Mouse (Mus musculus) lung, postnatal 4 days (tissue): ENCODE results near the gene Larp7.
A peak's percentile ranks its signal among the peaks of the same experiment; 100 is the strongest.

Source experiments
- DNase-seq, 2 experiments: peaks; one replicate each; pipeline ENCODE4 v3.0.0; 2021

Gene Larp7

DNA sequence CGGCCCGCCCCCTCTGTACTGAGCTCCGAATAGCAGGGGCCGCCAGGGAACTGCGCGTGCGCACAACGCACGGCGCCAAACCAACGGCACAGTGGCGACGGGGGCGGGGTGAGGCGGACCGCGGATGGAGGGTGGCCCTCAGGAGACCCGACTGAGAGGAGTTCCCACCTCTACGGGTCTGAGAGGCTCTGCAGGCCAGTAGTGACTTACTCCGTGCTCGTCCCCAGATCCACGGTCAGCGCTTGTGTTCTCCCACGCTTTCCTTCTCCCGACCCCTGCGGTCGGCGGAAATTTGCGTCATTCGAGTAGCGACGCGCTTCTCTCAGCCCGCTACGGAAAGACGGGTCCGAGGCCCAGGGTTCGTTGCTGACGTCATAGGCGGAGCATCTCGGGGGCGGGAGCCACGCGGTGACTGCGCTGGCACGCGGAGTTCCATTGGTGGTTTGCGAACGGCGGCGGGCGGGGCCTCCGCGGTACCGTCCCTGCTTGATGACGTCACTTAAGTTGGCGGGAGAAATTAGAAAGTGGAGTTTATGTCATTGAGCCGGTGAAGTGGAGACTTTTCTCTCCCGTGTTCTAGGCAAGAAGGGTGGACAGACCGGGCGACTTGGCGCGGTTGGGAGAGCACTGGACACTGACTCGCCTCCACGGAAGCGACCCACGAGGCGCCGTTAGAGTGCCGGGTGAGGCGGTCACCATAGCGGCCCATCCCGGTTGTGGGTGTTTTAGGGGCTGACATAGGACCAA, at the start of gene Larp7, which contains the start of gene Zgrf1:
Gene Larp7, minus strand, starts transcription at position 377 of the 747 bp plus-strand sequence.
Gene Zgrf1, plus strand, starts transcription at position 517 of the 747 bp plus-strand sequence.
- DNase-seq: peak; percentile 99

DNA sequence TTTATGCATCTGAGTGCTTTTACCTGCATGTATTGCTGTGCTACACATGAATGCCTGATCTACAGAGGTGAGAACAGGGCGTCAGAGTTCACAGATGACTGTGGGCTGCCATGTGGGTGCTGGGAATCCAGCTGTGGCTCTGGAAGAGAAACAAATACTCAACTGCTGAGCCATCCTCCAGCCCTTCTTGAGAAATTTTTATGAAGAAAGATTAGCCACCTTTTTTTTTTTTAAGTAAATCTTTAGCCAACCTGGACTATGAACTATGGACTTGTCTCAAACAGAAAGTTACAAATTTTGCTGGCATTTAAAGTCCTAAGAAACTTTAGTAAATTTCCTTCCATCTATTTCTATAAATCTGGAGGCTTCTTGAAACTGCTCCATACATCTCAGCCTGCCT, 44.0 kb upstream of the Larp7 start:
- no peak for DNase-seq

DNA sequence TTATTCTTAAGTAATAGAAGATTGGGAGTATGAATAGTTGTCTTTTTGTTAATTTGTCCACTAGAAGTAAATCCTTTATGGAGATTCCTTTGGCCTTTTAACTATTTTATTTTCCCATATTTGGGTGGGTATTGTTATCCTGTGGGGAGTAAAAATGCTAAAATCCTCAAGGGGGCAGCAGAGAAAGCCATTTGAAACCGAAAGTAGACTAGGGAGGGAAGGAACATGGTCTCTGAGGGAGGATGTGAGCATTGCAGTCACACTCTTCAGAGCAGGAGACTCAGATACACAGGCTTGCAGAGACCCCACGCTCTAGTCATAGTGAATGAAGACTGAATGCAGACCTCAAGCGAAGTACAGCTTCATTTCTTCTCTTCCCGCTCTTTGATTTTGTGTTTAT, 19.4 kb upstream of the Larp7 start:
- DNase-seq: peak in 1 of 2 experiments; percentile 67

DNA sequence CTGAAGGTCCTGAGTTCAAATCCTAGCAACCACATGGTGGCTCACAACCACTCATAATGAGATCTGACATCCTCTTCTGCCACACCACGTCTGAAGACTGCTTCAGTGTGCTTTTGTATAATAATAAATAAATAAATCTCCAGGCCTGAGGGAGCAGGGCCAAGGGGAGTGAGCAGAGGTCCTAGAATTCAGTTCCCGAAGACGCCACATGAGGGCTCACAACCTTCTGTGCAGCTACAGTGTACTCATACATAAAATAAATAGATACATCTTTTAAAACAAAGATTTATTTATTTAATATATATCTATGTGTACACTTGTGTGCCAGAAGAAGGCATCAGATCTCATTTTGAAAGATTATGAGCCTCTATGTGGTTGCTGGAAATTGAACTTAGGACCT, 12.0 kb upstream of the Larp7 start:
- DNase-seq: no peak

DNA sequence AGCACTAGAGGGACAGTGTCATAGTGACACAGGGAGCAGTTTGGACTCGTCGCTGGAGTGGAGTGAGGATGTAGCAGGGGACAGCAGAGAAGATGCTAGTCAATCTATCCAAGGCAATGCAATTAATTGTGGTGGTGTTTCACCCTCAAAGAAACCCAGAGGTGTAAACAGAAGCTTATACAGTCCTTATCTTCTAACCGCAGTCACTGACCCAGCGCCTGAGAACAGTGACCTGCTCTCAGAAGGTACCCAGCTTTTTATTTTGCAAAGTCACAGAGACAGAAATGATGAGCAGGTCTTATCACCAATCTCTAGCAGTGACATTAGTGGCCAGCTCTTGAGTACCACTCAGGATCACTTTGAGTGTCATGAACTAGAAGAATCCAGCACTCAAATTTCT, 9.8 kb upstream of the Larp7 start:
- no peak for DNase-seq

DNA sequence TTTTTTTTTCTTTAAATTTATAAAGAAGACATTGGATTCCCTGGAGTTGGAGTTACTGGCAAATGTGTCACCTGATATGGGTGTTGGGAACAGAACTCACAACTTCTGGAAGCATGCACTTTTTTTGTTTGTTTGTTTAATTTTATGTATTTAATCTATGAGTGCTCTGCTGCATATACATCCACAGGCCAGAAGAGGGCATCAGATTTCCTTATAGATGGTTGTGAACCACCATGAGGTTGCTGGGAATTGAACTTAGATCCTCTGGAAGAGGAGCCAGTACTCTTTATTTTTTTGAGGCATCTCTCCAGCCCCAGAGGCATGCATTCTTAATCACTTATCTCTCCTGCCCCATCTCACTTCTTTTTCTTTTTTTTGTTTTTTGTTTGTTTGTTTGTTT, 5.1 kb upstream of the Larp7 start:
- DNase-seq: no peak

DNA sequence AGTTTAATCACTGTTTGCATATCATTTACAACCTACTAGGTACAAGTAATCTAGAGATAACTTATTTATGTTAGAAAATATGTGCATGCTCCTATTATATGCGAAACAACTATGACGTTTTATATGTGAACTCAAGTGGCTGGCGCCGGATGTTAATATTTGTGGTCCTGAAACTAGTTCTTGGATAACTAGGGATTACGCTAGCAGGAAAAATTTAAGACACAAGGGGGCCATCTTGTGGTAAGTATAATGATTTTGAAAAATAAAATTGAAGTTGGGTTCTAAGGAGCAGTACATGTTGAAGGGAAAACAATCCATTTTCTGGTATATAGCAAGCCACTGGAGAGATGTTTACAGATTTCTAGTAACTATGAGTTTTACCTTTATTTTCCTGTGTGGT, 1.6 kb upstream of the Larp7 start:
- no peak for DNase-seq

DNA sequence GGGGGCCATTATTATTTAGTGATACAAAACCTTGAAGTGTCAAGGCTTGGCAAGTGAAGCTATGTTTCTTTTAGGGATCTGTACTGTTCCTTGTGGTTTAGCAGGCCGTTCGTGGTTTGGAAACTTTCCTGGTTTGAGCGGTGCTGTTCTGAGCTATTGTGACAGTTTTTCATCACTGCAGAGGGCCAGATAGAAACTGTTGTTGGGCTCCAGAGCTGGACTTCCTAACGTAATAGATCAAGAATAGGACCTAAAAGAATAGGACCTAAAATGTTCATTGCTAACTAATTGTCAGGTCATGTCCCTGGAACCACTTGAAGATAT, 533 bp upstream of the Larp7 start:
- DNase-seq: no peak

DNA sequence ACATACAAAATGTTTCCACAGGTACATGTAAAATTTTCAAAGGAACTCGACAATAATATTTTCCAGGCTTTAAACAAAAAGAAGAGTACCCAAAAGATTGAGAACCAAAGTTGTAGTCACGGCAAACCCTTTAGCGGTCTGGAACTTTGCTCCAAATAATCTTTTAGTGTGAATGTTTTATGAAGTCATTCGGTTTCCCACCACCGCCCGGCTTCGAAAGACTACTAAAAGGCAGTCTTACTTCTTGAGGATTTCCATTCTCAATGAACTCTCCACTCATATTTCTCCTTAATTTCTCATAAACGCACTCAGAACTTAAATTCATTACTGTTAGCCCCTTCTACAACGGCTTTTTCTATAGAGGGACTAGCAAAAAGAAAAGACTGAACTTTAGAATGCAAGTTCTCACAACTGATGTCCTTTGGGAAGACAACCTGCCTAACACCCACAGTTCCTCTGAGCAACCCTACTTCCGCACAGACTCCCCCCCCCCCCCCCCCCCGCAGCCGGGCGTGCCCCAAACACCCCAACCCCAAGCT, 646 bp downstream of the Larp7 start:
- DNase-seq: peak in 1 of 2 experiments; percentile 10

DNA sequence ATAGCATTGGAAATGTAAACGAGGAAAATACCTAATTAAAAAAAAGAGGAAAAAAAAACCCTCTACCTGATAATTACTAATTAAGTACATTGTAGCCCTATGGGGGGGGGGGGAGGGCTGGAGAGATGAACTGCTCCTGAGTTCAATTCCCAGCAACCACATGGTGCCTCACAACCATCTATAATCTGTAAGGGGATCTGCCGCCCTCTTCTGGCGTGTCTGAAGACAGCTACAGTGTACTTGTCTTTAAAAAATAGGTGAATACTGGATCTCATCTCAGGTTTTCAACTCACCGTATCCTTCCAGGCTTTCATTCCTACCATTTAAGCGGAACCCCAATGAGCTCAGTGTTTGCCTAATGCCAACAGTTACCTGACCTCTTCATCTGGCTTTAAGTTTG, 5.3 kb downstream of the Larp7 start:
- peak in 1 of 2 experiments; percentile 26 for DNase-seq

DNA sequence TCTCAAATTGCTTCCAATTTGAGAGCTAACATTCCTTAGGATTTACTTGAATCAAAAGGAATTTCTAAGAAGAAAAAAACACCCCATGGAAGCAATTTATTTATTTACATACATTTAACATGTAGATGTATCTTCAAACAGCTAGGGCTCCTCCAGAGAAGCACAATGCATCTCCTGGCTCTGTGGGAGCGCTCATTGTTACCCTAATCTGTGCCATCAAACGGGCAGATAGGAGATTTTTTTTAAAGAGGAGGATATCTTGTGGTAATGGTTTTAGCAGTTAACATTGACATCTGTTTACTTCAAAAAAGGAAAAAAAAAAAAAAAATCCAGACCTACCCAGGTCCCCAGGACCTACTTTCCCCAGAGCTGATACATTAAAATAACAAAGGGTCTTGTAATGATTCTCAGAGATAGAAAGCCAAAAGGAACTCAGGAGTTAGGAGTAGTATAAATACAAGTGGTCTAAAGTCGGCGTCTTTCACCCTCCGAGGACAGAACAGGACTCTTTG, 8.5 kb downstream of the Larp7 start:
- no peak for DNase-seq

DNA sequence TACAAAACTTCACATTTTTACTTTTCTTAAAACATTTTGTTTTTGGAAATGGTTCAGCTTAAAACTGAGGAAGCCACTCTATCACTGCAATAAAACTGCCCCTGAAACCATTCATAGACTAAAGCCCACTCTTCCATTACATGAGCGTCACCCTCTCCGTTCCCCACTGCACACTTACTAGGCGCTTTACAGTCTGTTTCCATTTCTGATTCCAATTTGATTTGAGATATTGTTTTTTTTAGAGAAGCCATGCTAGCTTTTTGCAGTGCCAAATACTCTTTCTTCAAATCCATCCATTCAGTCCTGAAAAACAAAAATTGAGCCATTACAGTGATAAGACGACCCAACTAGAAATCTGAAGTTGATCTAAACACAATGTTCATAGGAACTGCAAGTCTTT, 9.2 kb downstream of the Larp7 start:
- no peak for DNase-seq

DNA sequence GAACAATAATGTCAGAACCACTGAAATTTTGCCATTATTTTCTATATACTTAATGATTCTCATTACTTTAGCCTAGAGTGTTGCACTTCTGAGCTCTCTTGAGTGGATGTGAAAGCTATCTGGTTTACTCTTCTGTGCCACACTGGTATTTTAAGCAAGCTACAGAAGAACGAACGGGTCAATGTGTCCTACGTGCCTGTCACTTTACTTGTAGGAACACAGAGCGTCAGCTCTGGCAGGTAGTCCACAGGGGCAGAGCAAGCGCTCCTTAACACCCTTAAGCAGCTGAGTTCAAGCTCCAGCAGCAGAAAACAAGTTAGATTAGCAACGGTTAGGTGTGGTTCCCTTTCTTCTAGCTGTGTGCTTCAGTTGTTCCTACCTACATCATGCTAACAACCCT, 14.0 kb downstream of the Larp7 start:
- no peak for DNase-seq

DNA sequence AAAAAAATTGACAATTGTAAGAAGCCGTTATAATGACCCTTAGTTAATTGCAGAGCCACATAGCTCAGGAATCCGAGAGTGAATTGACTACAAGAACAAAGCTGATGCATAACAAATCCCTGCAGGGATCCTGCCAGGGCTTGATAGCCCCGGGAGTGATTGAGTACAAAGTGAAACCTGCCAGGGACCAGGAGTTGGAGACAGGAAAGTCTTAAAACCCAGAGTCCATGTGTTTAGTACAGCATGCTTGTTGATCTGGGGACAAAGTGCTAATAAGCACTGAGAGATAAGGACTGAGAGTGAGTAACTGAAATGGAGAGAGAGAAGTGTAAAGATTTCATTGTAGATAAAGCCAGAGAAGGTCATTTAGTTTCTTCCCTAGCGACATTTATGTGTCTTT, 22.9 kb downstream of the Larp7 start:
- DNase-seq: no peak

DNA sequence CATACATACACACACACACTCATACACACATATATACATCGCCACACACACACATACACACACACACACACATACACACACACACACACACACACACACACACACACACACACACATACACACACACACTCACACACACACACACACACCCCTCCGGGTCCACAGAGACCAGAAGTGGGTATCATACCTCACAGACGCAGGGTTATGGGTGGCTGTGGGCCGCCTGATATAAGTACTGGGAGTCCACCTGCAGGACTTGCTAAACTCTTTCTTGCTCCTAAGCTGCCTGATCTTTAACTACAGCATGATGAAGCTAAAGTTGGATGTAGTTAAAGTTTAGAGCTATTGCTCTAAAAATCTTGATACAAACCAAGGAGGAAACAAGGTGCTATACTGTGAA, 23.3 kb downstream of the Larp7 start:
- DNase-seq: no peak

DNA sequence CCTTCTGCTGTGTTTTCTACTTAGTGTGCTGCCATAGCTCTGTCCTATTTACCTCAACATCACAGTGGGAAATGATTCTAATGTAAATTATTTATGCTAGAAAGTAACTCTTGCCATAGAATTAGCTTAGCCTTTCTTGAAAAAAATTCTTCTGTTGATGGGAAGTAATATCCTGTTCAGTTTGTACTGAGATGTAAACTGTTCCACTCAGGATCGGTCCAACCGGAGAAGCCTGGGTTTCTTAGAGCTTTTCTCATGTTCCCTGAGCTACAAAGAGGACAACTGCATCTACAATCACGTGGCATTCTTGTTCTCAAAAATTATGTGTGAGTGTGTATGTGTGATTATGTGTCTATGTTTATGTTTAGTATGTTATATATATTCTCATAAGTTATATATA, 23.9 kb downstream of the Larp7 start:
- no peak for DNase-seq

DNA sequence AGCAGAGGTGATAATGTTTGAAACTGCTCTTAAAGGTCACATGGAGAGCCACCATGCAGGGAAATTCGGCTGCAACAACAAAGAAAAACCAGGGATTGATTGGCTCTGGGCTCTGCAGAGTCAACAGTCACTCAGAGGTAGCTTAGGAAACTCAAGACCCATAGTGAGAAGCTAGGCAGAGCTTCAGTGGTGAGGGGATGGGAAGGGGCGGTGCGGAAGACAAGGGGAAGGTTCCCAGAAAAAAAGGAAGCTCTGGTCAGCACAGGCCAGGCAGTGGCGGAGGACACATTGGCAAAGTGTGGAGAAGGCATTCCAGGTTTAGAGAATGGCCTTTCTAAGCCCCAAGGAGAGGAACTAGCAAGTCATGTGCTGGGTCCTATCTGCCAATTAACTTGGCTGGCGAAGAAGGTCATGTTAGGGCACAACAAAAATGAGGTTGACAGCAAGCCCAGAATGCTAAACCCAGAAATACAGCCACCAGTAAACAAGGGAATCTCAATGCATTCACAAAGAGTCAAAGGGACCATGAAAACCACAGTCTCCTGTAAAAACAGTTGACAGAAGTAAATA, 25.6 kb downstream of the Larp7 start:
- no peak for DNase-seq

DNA sequence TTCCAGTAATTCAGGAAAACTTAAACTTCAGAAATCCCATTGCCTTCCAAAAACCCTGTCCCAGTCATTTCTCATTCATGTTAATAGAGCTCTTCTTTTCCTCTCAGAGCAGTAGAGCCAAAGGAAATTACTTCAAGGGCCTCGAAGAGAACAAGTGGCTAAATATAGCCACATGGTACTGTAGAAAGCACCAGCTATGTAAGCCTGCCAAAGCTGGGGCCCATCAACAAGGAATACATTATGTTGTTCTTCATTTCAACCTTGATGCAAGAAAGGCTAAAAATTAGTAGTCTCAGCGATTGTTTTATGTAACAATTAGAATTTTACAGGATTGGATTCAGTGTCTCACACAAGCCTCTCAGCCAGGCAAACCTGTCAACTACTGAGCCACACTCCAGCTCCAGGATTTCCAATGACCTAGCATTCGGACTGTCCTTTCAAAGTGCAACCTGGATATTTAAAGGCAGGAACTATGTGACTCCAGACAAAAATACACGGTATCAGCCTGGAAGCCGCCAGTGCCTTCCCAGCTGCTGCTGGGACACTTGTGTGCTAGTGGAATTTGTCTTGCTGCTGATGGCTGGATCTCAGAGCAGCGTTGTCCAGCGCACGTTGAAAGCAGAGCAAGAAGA, 27.8 kb downstream of the Larp7 start:
- no peak for DNase-seq

DNA sequence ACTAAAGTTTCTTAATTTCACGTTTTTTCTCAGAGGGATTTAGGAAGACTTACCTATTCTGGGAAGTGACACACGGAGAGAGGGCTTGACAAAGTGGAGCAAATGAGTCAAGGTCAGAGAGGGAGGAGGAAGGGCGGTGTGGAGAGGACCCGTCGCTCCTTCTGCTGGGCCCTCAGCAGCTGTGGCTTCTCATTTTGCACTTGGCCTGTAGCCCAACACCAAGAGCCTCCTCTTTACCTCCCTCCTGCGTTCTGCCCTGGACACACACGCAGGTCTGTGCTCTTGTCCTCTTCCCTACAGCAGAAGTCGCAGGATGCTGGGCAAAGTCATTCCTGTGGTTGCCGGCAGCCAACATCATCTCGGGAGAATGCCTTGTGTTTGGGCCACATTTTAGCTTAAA, 32.0 kb downstream of the Larp7 start:
- DNase-seq: peak; percentile 7 to 43

DNA sequence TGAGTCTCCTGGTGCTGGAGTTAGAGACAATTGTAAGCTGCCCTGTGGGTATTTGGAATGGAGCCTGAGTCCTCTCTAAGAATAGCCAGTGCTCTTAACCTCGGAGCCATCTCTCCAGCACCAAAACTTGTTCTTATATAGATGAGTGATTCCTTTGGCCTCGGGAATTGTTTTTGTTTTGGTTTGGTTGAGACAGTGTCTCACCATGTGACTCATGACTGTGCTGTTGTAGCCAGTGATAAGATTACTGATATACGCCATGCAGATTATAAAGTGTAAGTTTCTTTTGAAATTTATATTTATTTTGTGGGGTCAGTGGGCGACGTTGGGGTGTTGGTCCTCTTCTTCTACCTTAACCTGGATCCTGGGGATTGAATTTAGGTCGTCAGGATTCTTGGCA, 32.8 kb downstream of the Larp7 start:
- no peak for DNase-seq

DNA sequence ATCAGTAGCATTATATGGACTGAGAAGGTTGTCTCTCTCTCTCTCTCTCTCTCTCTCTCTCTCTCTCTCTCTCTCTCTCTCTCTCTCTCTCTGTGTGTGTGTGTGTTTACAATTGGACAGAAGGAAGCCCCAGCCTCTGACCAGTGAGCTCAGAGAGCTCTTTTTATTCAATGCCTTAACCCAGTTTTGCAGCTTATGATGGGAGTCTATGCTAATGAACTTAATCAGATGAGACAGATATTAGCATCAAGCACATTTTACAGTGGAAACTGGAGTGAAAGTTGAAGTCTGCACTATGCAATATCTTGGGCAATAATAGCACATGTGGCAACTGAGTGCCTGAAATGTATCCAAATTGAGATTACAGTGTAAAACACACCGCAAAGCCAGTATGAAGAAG, 37.9 kb downstream of the Larp7 start:
- DNase-seq: no peak

DNA sequence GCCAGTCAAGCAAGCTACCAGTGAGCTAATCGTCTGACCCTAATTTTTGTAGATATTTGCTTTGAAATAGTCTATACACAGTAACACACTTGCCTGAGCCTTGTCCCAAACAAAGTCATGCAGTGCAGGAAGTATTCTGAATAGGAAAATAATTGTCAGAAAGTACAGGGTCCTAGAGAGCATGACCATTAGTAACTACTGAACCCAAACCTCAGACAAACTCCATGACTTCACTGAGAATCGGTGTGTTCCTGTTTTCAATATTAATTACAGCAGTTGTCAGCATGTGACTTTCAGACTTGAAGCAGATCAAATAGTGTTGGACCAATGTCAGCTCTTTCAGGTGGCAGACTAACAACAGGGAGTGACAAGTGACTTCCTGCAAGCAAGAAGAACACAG, 39.5 kb downstream of the Larp7 start:
- DNase-seq: no peak

DNA sequence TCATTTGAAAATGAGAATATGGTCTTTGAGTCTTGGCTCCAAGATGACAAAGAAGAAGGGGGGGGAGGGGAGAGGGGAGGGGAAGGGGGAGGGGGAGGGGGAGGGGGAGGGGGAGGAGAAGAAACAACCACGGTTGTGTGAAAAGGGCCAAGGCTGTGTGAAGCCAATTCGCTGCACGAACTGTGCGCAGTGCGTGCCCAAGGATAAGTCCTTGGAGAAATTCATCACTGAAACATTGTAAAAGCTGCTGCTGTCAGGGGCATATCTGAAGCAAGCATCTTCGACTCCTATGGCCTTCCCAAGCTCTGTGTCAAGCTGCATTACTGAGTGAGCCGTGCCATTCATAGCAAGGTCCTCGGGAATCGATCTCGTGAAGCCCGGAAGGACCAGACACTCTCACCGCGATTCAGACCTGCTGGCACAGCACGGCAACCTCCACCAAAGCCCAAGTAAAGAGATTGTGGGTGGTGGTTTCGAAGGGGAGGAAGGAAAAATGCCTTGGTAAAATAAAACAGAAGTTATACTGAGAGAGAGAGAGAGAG, 40.3 kb downstream of the Larp7 start:
- no peak for DNase-seq
